ENCODE assay signal across 8 mouse cellular contexts in genomic region chr8:80738046-80738387, GRCm38 (mm10). TPM values are rescaled to one million over a fixed set of nuclear protein-coding genes. Genes with fewer than 3 reads are reported as not detected.
DNase-seq lines count a peak whose midpoint lies in the region; ATAC-seq and TF ChIP-seq lines count a peak whose summit lies in the region.

No protein-coding gene starts in this region.

- peaks cover 29% of the 10 kb centered on the region for H3K36me3 ChIP-seq in E14TG2a.4 (ENCODE audit: insufficient read depth, low read length)
- H3K36me3 ChIP-seq in forebrain, embryonic 14.5 days (ENCODE audit: control insufficient read depth, insufficient read depth, low read length), result peaks cover 21% of the 10 kb centered on the region
- H3K36me3 ChIP-seq in hindbrain, embryonic 15.5 days, result peaks cover 17% of the 10 kb centered on the region
- H3K36me3 ChIP-seq in midbrain, embryonic 11.5 days (ENCODE audit: control insufficient read depth, insufficient read depth, low read length), result no peaks in the 10 kb centered on the region; the same call in 1 of the 2 replicates

- peak overlapping the region; percentile 95 for H3K9ac ChIP-seq in forebrain, embryonic 14.5 days (ENCODE audit: low read length)
- H3K9ac ChIP-seq in hindbrain, embryonic 15.5 days, result peak overlapping the region; percentile 88
- peak overlapping the region; percentile 98 for H3K9ac ChIP-seq in midbrain, embryonic 11.5 days (ENCODE audit: low read length)

- no peak for TF ChIP-seq CTCF in E14TG2a.4 (conservative IDR thresholded peaks at IDR 0.05; ENCODE audit: low read length)

- DNase-seq in adrenal gland, adult (ENCODE audit: inconsistent age in 2 of 2, low spot score in 1 of 2), result peak; percentile 51 to 80
- no peak for DNase-seq in adrenal gland, postnatal 4 days (ENCODE audit: low spot score in 2 of 2)
- DNase-seq in forebrain, embryonic 14.5 days (ENCODE audit: low spot score), result no peak
- no peak for DNase-seq in midbrain, embryonic 11.5 days (ENCODE audit: low spot score, missing footprints)
- DNase-seq in left cerebral cortex, adult 8-10 months (ENCODE audit: low spot score in 2 of 2), result no peak
- DNase-seq in embryo, embryonic 10.5 days (ENCODE audit: low spot score), result no peak

- no peak for ATAC-seq in forebrain, embryonic 14.5 days
- ATAC-seq in hindbrain, embryonic 15.5 days (ENCODE audit: low FRiP score, low read depth), result peak; percentile 10; the same call in 1 of the 2 replicates
- no peak for ATAC-seq in midbrain, embryonic 11.5 days (ENCODE audit: low FRiP score)

- no peaks in the 10 kb centered on the region for H3K27me3 ChIP-seq in E14TG2a.4 (ENCODE audit: insufficient read depth, low read length)
- H3K27me3 ChIP-seq in forebrain, embryonic 14.5 days (replicated peaks; ENCODE audit: control insufficient read depth, insufficient read depth, low read length), result no peaks in the 10 kb centered on the region
- H3K27me3 ChIP-seq in hindbrain, embryonic 15.5 days, result no peaks in the 10 kb centered on the region
- no peaks in the 10 kb centered on the region for H3K27me3 ChIP-seq in midbrain, embryonic 11.5 days (ENCODE audit: control insufficient read depth, insufficient read depth, low read length)

- peaks cover 37% of the 10 kb centered on the region for H3K4me1 ChIP-seq in E14TG2a.4 (replicated peaks; ENCODE audit: low read depth, low read length)
- peaks cover 6% of the 10 kb centered on the region; the same call in 1 of the 2 replicates for H3K4me1 ChIP-seq in forebrain, embryonic 14.5 days (ENCODE audit: control insufficient read depth, insufficient read depth, low read length)
- H3K4me1 ChIP-seq in hindbrain, embryonic 15.5 days (replicated peaks), result peaks cover 8% of the 10 kb centered on the region
- peaks cover 5% of the 10 kb centered on the region; the same call in 1 of the 2 replicates for H3K4me1 ChIP-seq in midbrain, embryonic 11.5 days (ENCODE audit: control insufficient read depth, insufficient read depth, low read length)

- peak overlapping the region; percentile 86 for H3K4me2 ChIP-seq in forebrain, embryonic 14.5 days (ENCODE audit: low read length)
- H3K4me2 ChIP-seq in hindbrain, embryonic 15.5 days, result peak overlapping the region; percentile 78
- peak overlapping the region; percentile 82 for H3K4me2 ChIP-seq in midbrain, embryonic 11.5 days

- H3K4me3 ChIP-seq in E14TG2a.4 (replicated peaks; ENCODE audit: low read length), result peak overlapping the region; percentile 99
- H3K4me3 ChIP-seq in forebrain, embryonic 14.5 days (ENCODE audit: low read depth, low read length), result peak overlapping the region; percentile 84
- H3K4me3 ChIP-seq in hindbrain, embryonic 15.5 days, result peak overlapping the region; percentile 97
- peak overlapping the region; percentile 90 for H3K4me3 ChIP-seq in midbrain, embryonic 11.5 days (ENCODE audit: low read depth, low read length)

- H3K9me3 ChIP-seq in E14TG2a.4 (ENCODE audit: low read length), result no peaks in the 10 kb centered on the region
- no peaks in the 10 kb centered on the region for H3K9me3 ChIP-seq in forebrain, embryonic 14.5 days (replicated peaks; ENCODE audit: control insufficient read depth, low read length)
- H3K9me3 ChIP-seq in hindbrain, embryonic 15.5 days, result no peaks in the 10 kb centered on the region
- no peaks in the 10 kb centered on the region for H3K9me3 ChIP-seq in midbrain, embryonic 11.5 days (ENCODE audit: control insufficient read depth, low read length)

- H3K27ac ChIP-seq in forebrain, embryonic 14.5 days (ENCODE audit: low read depth, low read length), result peak overlapping the region; percentile 99
- peak overlapping the region; percentile 95 for H3K27ac ChIP-seq in hindbrain, embryonic 15.5 days (replicated peaks)
- H3K27ac ChIP-seq in midbrain, embryonic 11.5 days (ENCODE audit: low read depth, low read length), result peak overlapping the region; percentile 100

- WGBS in forebrain, embryonic 14.5 days, result 0% methylated on average over 5 of the region's 5 CpGs
- WGBS in hindbrain, embryonic 15.5 days, result 0% methylated on average over 5 of the region's 5 CpGs
- 1% methylated on average over 5 of the region's 5 CpGs for WGBS in midbrain, embryonic 11.5 days

RNA-seq across cellular contexts. Expression of gene Smarca5, which starts 1.3 kb away (rescaled TPM):
- total RNA-seq in adrenal gland, postnatal 4 days (2021), result 10 to 100 TPM; 84.1 to 86.4 TPM
- 70.3 and 73.6 TPM in 2 replicates for polyA plus RNA-seq in forebrain, embryonic 14.5 days (2014; fragmentation: Nextera tagmentation; extraction: Ambion mirVana)
- 49.7 and 54.9 TPM in 2 replicates for polyA plus RNA-seq in hindbrain, embryonic 15.5 days (2015; fragmentation: Nextera tagmentation; extraction: Ambion mirVana)
- polyA plus RNA-seq in midbrain, embryonic 11.5 days (2014; fragmentation: Nextera tagmentation; extraction: Ambion mirVana), result 182 TPM in 2 replicates
- total RNA-seq in left cerebral cortex, adult 8-10 months (2022), result 10 to 100 TPM; 53.8 to 56.9 (median 55.4) TPM

Comparison
In these comparisons a context has a peak if more than half of its experiments do, and no peak if none do; other contexts are left out.
1. DNase-seq: peak in adrenal gland, adult (2 of 2); none in adrenal gland, postnatal 4 days (0 of 2), forebrain, embryonic 14.5 days (single experiment), midbrain, embryonic 11.5 days (single experiment), left cerebral cortex, adult 8-10 months (0 of 2) and embryo, embryonic 10.5 days (single experiment).
2. Peak in every context shown above with its lines, with median percentiles within 50 percentile points of each other: H3K4me3 ChIP-seq, H3K27ac ChIP-seq, H3K4me2 ChIP-seq and H3K9ac ChIP-seq.